Mouse (Mus musculus): ENCODE data around the gene Foxp1.

Gene Foxp1

DNA sequence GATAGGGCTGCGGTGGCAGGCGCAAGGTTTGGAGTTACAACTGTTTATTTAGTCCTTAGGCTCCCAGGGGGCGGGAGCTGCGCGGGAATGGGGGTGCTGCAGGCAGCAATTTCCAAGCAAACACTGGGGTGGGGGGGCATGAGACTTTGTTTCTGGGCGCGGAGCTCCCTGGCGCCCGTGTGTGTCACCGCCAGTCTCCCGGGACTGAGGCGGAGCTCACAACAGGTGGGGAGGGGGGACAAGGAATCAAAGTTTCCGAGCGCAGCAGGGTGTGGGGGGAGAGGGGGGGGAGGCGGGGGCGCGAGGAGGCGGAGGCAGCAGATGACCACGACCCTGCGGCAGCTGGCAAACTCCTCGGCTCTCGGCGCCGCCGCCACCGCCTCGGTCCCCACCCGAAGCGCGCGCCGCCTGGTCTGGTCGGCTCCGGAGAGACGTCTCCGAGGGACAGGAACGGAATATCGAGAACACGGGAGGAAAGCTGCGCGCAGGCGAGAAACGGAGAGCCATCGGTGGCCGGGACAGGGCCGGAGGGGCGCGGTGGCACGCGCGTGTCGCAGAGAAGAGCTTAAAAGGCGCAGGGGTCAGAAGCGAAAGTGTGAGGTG, 1.4 kb downstream of the Foxp1 start:
- CTCF ChIA-PET = interaction anchor here (0.5 to 0.6 kb wide), 4 partner anchors 51 to 601 kb away, joined by 3 to 4 read pairs (median 3); no protein-coding TSS in a partner anchor

- CTCF ChIA-PET = interaction anchor here (0.6 kb wide), 2 partner anchors 253 to 600 kb away, joined by 3 to 4 read pairs; no protein-coding TSS in a partner anchor
These were observed 1.9 kb downstream of the Foxp1 start for GRCm38 (mm10) chr6:99520676-99521037.

DNA sequence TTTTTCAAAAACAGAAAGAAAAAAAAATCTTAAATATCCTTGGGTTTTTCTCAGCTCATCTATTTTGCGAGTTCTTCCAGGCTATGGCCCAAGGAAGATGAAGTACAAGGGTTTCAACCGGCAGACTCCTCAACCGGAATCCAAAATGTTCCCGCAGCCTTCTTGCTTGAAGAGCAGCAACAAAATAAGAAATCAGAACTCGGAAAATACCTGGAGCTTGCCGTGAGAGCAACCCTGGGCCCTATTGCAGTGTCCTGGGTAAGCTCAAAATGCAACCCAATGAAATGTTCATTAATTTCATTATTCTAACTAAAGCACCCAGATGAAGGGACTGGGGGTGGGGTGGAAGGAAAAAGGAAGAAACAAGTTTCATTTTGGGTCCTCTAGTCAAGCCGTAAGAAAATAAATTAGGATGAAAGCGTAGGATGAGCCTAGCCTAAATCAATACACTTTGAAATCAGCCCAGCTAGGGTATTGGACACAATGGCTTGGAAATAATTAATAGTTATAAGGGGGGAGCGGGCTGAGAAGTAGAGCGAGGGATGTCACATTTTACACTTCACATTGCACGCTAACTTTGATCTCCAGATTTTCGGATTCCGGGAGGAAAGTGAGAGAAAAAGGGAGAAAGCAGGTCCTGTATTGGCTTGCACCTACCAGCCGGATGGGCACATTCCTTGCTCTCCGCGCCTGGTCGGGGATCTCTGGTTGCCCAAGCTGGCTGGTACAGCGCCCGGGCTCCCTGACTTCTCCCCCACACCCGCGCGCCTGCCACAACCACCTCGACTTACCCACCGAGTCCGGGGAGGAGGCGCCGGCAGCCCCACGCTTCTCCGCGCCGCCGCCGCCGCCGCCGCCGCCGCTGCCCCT, 2.5 kb downstream of the Foxp1 start:
- CTCF ChIA-PET = no interaction called here

DNA sequence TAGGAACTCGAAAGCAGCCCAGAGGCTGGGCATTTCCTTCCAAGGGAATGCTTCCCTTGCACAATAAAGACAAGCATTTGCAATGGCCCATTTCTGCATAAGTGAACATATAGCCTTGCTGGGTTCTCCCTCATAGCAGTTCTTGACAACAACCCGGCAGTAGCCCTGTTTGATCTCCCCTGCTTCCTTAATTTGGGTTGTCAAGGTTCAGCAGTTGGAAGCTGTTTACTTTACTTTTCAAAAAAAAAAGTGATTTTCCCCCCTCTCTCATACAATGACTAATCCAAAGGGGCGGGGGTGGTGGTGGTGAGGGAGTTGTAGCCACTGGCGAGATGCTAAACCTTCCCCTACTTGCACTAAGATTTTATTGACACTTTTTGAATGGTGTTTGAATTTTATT, 3.5 kb downstream of the Foxp1 start:
- CTCF ChIA-PET = interaction anchor here (0.6 kb wide), 1 partner anchor 180 kb away, joined by 14 read pairs; no protein-coding TSS in a partner anchor

DNA sequence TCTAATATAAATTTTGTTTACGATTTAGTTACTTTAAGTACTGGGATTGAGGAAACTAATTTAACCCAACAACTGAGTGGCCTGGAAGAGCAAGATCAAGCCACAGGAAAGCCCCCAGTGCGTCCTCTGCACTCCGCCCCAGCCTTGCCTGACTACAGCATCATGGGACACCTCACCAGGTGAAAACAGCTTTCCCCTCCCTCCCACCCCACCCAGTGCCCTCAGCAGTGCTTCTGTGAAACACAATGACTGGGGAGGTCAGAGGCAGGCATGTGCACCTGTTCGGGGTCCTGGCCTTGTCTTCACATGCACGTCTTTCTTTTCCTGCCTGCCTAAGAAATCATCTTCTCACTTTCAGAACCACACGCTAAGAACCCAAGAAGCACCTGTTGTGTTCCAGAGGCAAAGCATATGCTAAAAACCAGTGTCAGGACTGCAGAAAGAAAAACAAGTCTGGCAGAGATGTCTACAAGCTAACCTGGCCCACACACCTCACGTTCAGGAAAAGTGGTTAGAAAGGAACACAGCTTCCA, 6.8 kb downstream of the Foxp1 start:
- CTCF ChIA-PET = interaction anchor here (0.5 kb wide), 1 partner anchor 97 kb away, joined by 3 read pairs; no protein-coding TSS in a partner anchor

GRCm38 (mm10) chr6:99511862-99512261, 10.7 kb downstream of the Foxp1 start:
- CTCF ChIA-PET = interaction anchor here (0.7 kb wide), 1 partner anchor 271 kb away, joined by 4 read pairs; no protein-coding TSS in a partner anchor

DNA sequence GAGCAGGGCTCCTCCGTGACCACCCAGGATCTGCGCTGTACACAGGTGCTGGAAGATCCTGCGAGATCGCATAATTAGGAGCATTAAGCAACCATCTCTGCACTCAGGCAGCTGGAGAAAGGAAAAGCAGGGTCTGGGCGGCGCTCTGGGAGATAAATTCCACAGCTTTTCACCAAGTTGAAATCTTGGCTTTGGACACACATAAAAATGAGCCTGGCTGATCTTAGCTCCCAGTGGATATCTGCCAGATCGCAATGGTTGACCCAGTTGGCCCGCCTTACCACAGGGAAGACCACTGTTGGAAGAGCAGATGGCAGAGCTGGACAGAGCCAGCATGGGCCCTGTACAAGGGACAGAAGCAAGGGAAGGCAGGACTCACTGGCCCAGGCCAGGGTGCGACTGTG, 13.3 kb downstream of the Foxp1 start:
- CTCF ChIA-PET = no interaction called here

- CTCF ChIA-PET = no interaction called here
These were observed 15.7 kb downstream of the Foxp1 start for GRCm38 (mm10) chr6:99506816-99507215.

DNA sequence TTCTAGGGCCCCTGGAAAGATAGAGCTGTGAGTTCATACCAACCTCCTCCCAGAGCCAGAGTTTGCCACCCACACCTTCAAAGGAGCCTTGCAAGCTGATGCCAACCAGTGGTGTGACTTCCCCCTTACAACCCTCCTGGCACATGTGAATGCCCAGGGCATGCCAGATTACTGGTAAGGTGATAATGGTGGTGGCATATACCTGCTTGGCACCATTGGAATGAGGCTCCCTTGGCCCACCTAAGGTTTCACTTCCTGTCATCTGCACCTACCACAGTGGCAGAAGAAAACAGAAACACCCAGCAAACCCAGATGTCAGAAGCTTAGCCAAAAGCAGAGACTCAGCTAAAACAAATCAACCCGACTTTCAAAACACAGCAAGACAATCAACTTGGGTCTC, 18.8 kb downstream of the Foxp1 start:
- CTCF ChIA-PET = no interaction called here

DNA sequence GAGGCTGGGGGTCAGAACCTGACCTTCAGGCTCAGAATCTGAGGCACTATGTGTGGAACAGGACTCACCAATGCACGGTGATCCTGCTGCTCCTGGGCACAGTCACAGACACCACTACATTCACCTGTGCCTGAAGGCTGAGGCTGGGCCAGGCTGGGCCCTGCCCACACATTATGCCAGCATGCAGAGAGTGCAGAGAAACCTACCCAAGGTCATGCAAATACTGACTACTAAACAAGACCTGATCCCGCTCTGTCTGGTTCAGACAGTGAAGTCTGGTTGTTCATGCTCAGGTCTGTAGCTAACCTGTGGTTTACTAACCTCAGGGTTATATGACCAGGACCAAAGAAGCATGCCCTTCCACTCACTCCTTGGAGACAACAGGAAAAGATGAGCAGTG, 19.8 kb downstream of the Foxp1 start:
- CTCF ChIA-PET = no interaction called here

DNA sequence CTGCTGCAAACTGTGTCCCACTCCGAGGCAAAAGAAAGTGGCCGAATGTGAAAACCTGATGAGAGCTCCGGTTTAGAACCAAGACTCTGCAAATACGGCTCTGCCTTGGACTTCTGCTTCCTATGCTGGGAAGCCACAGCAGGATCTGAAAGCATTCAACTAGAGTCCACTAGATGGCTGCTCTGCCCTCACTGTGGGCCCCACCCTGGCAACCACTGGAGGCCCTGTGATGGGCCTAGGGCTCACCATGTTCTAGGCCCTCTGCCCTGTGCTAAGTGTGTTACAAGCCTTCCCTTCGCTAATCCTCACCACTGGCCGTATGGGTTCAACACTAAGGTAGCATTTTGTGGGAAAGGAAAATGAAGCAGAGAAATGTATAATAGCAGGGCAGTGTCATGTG, 20.2 kb downstream of the Foxp1 start:
- CTCF ChIA-PET = no interaction called here

DNA sequence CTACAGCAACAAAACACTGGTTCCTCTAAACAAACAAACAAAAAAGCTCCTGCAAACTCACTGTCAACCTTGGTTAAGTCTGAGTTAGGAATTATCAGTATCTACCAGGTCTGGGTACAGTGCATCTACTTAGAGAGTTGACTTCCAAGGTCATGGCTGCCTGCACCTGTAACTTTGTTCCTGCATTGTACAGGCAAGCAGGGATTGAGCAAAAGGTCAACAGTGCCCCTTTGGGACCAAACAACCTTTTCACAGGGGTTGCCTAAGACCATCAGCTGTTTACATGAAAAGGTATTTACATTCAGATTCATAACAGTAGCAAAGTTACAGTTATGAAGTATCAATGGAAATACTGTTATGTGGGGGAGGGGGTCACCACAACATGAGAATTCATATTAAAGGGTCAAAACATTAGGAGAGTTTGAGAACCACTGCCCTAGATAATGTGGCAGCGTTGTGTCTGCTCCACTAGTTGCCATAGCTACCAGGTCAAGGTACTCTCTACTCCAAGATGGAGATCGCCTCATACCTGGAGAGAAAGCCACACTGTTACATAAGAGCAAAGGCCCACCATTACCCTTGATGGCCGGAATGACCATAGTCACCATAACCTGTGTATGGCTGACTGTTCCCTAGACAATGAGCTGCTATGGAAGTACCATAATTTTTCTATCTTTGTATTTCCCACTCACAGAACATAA, 21.8 kb downstream of the Foxp1 start:
- CTCF ChIA-PET = no interaction called here

DNA sequence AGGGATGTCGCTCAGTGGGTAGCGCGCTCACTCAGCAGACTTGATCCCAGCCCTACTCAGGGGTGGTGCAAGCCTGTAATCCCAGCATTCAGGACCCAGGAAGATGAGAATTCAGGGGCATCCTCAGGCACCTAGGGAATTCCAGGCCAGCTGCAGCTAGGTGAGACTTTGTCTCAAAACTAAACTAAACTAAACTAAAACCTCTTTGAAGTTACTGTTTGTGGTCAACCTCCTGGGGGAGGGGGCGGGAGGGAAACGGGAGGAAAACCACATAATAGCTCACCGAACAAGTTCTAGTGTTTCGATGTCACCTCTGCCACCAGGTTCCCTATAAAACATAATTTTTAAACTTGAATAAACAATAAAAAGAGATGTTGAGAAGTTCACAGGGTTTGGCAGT, 24.4 kb downstream of the Foxp1 start:
- CTCF ChIA-PET = no interaction called here

GRCm38 (mm10) chr6:99496114-99496513, 26.4 kb downstream of the Foxp1 start:
- CTCF ChIA-PET = interaction anchor here (0.8 kb wide), 1 partner anchor 12 kb away, joined by 13 read pairs; no protein-coding TSS in a partner anchor

GRCm38 (mm10) chr6:99492937-99493336, 29.6 kb downstream of the Foxp1 start:
- CTCF ChIA-PET = no interaction called here

DNA sequence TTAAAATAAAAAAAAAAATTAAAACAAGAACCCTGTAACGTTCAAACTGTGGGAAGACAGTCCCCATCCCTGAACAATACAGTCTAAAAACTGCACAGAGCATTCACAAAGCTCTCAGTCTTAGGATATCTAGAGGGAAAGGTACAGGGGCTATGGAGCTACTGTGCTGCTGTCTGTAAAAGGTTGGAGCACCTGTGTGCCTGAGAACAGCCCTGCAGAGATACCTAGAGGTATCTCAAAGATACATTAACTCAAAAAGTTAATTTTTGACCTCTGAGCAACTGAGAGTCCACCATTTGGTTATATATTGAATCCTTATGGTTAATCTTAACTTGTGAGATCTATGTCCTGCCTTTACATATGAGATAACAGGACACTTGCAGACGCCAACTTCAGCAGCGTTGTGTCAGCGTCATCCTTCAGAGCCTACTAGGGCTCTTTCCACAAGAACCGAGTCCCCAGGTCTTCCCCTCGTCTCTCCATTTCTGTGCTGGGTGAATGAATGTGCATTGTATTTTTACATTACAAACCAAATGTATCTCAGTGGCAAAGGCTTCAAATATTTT, 30.5 kb downstream of the Foxp1 start:
- CTCF ChIA-PET = no interaction called here

GRCm38 (mm10) chr6:99491146-99491545, 31.4 kb downstream of the Foxp1 start:
- CTCF ChIA-PET = interaction anchor here (0.7 kb wide), 1 partner anchor 348 kb away, joined by 6 read pairs; no protein-coding TSS in a partner anchor

DNA sequence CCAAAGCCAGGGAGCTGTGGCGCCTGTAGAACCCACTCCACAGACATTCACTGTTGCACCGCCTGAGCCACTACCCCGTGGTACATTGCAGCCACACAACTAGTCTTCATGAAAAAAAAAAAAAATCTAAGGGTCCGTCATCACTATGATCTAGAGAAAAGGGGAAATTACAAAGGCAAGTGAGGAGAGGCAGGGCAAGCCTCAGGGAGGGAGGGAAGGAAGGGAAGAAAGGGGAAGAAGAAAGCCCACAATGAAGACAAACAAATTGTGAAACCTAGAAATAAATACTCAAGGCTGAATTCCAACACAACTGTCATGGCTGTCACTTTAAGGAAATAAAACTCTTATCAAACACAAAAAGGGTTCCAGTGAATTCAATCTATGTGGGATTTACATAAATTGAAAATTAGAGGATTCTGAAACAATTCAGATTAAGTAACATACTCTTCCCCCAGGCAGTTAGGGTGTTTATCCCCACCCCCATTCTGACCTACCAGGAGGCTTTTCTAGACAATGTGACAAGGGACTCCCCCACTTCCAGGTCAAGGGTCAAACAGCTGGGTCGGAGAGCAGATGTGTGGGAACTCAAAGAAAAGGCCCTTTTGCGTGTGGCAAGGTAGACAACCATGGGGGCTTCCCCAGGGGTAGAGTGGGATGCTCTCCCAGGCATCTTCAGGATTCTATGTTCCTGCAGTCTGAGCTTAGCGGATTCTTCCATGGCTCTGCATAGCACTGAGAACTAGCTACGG, 32.4 kb downstream of the Foxp1 start:
- CTCF ChIA-PET = interaction anchor here (0.7 kb wide), 1 partner anchor 634 kb away, joined by 7 read pairs; no protein-coding TSS in a partner anchor

DNA sequence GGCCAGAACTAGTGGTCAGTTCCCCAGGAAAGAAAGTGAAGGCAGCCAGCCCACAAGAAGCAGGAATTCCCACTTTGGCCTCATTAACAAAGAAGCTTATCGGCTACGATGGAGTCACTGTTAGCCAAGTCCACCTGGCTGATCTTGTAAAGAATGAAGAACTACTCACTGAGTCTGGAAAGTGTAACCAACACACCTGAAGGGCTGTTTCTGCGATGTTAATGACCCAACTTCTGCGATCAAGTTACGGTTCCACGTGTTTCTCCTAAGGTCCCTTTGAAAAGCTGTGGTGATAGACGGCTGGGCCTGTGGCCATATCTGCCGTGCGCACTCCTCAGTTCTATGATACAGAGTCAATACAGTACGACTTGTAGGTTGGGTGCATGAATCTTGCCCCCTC, 33.1 kb downstream of the Foxp1 start:
- CTCF ChIA-PET = interaction anchor here (0.5 to 0.7 kb wide), 3 partner anchors 58 to 634 kb away, joined by 3 to 7 read pairs (median 4); no protein-coding TSS in a partner anchor

DNA sequence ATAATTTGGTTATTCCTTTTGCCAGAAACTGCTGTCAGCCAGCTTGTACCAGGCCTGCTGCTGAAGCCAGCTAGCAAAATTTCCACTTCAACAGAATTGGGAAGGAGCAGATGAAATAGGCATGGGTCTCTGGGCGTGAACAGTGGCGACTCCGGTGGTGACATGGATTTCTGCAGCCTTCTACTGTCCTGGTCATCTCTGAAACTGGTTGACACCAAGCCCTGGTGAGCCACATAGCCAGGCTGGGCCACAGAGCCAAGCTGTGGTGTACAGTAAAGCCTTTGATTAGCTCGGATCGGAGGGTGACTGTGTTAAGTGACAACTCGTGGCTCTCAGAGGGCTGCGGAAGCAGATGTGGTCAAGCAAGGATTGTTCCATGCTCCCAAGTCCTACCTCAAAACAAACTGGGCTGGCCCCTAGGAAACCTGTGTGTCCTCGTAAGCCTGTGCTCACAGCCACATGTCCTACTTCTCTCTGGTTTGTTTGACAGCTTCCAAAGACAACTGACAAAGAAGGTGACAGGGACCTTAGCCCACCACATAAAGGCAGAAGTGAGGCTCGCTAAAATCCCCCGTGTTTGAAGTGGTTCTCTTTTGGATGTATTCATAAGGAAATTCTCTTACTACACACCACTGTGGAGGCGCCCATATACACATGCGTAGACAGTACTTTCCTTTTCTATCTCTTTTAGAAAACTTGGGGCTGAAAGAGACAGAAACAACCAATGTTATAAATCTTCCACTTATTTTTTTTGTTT, 36.5 kb downstream of the Foxp1 start:
- CTCF ChIA-PET = interaction anchor here (0.6 to 1.3 kb wide), 2 partner anchors 9 to 37 kb away, joined by 3 to 5 read pairs; no protein-coding TSS in a partner anchor
